Mouse (Mus musculus): ENCODE data around the gene Pbld1.

DNA sequence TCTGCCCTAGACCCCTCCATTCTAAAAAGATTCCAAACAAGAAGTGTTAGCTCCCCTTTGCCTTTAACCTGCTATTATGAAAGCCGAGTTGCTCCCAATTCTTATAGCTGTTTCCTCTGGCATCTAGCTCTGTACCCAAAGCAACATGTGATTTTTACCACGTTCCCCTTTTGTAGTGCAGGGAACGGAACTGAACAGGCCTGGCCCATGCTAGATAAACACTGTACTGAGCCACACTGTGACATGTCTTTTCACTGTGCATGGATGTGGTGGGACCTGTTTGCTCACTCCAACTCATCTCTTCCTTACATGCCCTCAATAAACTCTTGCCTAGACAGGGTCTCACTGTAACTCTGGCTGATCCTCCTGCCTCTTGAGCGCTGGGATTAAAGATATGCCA, 49.7 kb upstream of the Pbld1 start:
- TF ChIP-seq MAX (IDR thresholded peaks at IDR 0.05; ENCODE audit: low read depth) (no peak), E2F4 (IDR thresholded peaks at IDR 0.05; ENCODE audit: insufficient read depth) (no peak), POLR2AphosphoS2 (IDR thresholded peaks at IDR 0.05; ENCODE audit: insufficient read length, low read depth) (peak; percentile 38), TCF12 (IDR thresholded peaks at IDR 0.05; ENCODE audit: insufficient read depth, poor library complexity, severe bottlenecking) (no peak), POLR2A (IDR thresholded peaks at IDR 0.05; ENCODE audit: insufficient read length, low read depth) (no peak), USF1 (IDR thresholded peaks at IDR 0.05; ENCODE audit: low read depth) (no peak), MYOD1 (IDR thresholded peaks at IDR 0.05; ENCODE audit: control insufficient read depth in 1 of 3, insufficient read length in 2 of 3, low read depth in 2 of 3) (no peak), CEBPB (IDR thresholded peaks at IDR 0.05; ENCODE audit: insufficient read depth, poor library complexity, severe bottlenecking) (no peak), REST (IDR thresholded peaks at IDR 0.05; ENCODE audit: insufficient read depth, insufficient read length) (no peak), TCF3 (IDR thresholded peaks at IDR 0.05; ENCODE audit: insufficient read length, low read depth) (no peak), MYOG (IDR thresholded peaks at IDR 0.05; ENCODE audit: control insufficient read depth in 1 of 3, insufficient read depth in 1 of 3, insufficient read length in 2 of 3, low read depth in 2 of 3) (no peak)
